Mouse (Mus musculus): ENCODE results near the gene Atoh8. TPM values are rescaled to one million over a fixed set of nuclear protein-coding genes. Genes with fewer than 3 reads are reported as not detected.

The Atoh8 gene
- total RNA-seq, 2 experiments from 2014 or later, result 0.22 to 0.51 TPM

DNA sequence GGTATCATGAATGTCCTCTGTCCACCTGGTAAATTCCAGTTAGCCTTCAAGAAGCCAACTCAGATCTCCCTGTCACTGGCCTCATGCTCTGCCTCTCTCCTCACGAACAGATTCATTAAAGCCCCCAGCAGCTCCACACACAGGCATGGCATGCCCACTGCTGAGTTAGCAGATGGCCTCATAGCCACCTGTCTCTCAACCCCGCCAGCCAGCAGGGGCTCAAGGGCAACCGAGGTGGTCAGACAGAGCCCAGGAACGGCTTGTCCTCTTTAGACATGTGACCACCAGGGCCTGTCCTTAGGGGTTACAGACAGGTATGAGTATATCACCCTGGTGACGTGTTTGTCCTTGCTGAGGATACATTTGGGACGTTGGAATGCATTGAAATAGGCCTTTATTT, 19.9 kb upstream of the Atoh8 start:
- ATAC-seq (ENCODE audit: poor library complexity, severe bottlenecking), result no peak

DNA sequence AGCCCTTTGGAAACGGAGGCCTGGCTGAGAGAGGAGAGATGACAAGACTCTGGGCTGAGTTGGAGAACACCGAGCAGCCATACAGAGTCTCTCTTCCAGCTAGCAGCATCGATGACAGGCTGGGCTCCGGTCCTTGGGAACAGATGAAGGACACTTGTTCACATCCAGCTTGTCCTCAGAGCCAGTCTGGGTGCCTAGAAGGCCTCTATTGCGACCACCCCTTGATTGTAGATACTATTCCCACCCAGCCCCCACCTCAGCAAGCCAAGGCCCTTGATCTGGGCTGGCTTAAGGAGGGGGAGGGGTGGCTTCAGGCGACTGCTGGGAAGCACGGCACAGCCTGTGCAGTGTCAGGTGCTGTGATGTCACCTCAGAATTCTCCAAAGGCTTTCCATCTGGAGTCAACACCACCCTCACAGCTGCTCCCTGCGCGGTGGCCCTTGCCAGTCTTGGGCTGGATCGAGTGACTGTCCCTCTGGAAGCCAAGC, 19.3 kb upstream of the Atoh8 start:
- no peak for ATAC-seq (ENCODE audit: poor library complexity, severe bottlenecking)

DNA sequence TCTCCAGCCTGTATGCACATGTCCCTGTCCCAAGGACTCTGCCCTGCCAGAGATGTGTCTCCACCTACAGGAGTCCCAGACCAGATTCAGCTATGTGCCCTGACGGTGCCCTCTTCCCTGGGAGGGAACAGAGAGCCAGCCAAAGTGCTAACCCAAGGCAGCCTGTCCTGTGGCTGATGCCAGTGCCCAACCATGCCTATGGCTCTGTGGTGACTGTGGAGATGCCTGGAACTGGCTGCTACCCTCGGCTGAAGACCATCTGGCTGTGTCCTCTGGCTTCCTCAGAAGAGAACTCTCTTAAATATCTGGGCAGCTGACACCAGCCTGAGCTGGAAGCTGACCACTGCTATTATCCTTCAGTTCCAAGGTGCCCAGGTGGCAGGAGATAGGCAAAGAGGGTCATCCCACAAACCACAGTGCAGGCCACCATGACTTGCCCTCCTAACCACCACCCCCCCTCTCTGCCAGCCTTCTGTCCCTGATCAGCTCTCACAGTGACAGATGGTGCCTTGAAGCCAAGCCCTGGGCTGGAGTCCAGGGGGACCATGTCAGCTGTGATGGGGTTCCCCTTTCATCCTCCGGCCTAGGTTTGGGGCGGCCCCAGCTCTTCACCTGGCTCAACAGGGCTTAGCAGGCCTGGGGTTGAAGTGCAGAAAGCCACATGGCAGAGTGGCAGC, 18.7 kb upstream of the Atoh8 start:
- 0 out of 2 replicates have a peak, but pooled peaks have one; percentile 21 for ATAC-seq (ENCODE audit: poor library complexity, severe bottlenecking)

DNA sequence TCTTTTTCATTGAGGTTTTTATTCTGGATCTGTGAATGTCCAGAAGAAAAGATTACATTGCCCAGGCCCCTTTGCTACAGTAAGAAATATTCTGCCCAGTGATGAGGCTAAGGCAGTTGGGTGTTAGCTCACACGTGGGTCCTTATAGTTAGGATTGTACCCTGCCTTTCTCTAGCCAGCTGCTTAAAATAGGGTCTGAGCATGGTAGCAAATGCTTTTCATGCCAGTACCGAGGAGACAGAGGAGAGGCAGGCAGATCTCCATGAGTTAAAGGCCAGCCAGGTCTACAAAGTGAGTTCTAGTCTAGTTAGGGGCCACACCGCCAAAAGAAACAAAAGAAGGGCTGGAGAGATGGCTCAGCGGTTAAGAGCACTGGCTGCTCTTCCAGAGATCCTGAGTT, 17.8 kb upstream of the Atoh8 start:
- no peak for ATAC-seq (ENCODE audit: poor library complexity, severe bottlenecking)

DNA sequence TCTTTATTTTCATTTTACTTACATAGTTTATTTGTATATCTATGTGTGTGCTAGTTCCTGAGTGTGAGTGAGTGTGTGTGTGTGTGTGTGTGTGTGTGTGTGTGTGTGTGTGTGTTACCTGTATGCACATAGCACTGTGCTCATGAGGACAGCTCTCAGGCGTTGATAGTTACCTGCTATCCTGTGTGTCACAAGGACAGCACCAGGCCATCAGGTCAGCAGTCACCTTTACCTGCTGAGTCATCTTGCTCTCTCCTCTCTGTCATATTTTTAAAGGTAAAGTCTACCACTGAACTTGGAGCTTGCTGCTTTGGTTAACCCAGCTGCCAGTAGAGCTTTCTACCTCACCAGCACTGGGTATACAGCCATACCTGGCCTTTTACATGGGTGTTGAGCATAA, 17.1 kb upstream of the Atoh8 start:
- no peak for ATAC-seq (ENCODE audit: poor library complexity, severe bottlenecking)

DNA sequence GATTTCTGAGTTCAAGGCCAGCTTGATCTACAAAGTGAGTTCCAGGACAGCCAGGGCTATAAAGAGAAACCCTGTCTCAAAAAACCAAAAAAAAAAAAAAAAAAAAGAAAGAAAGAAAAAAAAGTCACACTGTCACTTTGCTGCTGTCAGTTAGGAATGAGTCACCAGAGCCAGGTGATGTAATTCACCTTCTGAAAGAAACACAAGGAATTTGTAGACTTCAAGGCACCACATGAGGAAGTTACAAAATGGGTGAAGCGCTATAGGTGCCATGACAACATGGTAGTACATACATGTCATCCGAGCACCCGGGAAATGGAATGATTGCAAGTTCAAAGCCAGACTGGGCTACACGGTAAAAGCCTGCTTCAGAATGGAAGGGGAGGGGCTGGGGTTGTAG, 14.6 kb upstream of the Atoh8 start:
- peak; percentile 45; the same call in 1 of the 2 replicates for ATAC-seq (ENCODE audit: poor library complexity, severe bottlenecking)

DNA sequence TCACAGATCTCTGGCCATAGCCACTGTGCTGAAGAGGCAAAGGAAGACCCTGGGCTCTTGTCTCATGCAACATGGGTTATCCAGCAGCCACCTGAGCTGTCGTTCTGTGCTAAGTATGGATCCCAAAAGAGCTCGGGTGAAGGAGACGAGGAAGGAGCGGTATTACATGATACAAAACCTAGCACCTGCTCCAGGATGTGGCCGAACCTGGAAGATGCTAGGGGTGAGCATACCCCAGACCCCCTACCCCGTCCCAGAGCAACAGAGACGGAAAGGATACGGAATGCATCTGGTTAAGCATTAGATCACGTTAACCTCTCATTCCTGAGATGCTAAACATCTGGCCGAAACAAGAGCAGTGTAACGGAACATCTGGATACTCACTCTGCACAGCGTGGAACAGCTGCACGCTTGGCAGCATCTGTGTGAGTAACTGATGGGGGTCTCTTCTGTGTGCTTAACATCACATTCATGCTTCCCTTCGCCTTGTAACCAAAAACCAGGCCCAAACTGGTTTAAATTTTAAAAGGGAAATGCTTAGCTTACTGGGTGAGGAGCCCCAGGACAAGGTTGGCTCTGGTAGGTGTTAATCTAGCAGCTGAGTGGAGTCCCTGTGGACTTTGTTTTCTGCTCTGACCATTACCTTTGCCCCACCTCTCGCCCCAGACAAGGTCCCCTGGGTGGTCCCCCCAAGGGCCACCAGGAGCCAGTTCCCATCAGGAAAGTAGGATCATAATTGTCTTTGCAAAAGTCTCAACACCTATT, 13.0 kb upstream of the Atoh8 start:
- ATAC-seq (ENCODE audit: poor library complexity, severe bottlenecking), result no peak

DNA sequence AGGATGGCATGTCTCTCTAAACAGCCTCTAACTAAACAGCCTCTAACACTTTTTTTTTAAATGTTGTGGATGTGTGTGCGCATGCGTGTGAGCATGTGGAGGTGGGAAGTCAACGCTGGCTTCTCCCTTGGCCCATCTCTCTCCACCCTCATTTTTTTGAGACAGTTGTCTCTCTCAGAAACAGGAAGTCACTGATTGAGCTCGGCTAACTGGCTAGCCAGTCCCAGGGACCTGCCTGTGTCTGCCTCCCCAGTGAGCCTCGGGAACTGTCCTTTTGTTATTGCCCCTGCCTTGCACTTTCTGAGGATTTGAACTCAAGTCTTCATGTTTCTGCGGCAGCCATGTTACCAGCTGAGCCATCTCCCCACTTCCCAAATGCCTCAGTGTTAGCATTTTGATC, 10.9 kb upstream of the Atoh8 start:
- peak; percentile 43; the same call in 1 of the 2 replicates for ATAC-seq (ENCODE audit: poor library complexity, severe bottlenecking)

DNA sequence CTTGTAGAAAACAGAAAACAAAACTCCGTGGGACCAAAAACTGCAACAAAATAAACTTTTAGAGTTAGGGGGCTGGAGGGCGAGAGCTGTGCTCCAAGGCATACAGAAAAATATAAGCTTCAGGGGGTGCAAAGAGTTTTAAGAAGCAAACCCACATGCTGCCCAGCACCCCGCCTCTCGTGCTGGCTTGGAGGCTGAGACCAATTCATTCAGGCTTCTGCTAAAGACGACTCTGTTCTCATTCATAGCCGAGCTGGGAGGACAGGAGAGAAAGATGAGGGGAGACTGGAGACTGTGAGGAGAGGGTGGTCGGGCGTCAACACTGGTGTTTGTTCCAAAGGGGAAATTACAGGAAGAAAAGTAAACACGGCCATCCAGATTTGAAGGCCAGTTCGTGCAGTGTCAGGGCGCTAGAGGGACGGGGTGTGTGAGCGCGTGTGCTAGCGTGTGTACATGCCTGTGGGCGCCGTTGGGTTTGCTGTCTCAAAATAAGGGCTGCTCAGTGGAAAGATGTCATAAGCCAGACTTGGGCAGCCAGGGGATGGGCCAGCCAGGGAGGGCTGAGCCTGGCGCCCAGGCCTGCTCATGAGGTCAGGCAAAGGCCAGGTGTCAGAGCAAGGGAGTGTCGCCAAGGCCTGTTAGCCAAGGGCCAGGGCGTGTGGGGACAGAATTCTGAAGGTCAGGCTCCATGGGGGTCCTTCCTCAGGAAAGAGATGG, 9.3 kb upstream of the Atoh8 start:
- ATAC-seq (ENCODE audit: poor library complexity, severe bottlenecking), result no peak

DNA sequence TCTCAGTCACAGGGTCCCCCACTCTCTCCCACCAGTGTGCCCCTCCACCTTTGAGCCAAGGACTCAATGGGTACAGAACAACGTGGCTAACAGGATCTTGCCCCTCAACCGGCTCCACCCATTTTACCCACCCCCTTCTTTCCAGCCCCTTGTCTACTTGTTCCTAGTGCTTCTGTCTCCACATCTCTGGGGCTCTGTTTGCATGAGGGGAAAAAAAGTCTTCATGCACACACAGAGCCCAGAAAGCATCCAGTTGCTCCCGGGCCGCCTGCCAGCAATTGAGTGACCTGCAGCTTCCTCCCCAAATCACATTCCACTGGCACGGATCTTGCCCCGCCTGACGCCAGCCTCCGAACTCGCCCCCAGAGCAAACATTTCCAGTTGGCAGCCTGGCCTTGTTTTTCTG, 8.8 kb upstream of the Atoh8 start:
- no peak for ATAC-seq (ENCODE audit: poor library complexity, severe bottlenecking)

DNA sequence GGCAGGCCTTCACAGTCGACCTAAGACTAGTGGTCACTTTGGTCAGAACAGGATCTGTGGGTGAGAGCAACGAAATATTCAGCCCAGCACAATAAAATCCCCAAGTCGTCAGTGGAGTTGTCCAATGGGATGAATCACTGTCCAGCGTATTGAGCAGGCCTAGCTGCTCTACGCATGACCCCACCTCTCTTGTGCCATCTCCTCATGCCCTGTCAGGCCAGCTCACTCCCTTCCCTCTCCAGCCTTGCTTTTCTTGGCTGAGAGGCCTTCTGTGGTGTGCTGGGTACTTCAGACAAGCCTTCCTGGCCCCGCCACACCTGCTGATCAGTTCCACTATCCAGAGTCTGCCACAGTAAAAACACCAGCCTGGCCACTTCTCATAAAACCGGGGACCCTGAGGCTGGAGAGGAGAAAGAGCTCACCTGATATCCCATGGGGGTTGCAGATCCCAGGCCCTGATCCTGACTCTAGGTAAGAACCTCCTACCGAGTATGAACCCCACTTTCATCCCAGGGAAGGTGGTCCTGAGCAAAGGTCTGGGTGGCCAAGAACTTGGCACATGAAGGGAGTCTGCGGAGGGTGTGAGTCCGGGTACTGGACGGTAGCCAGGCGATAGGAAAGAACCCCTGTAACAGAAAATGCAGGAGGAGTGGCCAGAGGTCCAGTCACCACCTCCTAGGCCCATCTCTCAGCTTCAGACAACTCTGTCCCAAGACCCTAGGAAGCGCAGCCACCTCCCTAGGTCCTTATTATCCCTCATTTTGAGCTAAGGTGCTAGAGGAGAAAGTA, 7.3 kb upstream of the Atoh8 start:
- no peak for ATAC-seq (ENCODE audit: poor library complexity, severe bottlenecking)

DNA sequence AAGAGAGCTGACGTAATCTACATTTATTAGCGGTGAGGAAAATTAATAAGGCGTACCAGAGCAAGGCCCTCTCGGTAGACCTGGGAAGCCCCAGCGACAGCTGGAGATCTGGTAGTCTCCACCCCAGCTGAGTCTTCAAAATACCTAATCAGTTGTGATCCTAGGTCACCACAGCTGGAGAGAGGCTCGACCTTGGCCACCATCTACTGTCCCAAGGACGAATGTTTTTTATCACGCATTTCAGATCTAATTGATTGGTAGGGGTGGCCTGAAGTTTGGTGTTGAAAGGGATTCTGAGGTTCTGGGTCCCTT, 6.4 kb upstream of the Atoh8 start:
- ATAC-seq (ENCODE audit: poor library complexity, severe bottlenecking), result no peak

DNA sequence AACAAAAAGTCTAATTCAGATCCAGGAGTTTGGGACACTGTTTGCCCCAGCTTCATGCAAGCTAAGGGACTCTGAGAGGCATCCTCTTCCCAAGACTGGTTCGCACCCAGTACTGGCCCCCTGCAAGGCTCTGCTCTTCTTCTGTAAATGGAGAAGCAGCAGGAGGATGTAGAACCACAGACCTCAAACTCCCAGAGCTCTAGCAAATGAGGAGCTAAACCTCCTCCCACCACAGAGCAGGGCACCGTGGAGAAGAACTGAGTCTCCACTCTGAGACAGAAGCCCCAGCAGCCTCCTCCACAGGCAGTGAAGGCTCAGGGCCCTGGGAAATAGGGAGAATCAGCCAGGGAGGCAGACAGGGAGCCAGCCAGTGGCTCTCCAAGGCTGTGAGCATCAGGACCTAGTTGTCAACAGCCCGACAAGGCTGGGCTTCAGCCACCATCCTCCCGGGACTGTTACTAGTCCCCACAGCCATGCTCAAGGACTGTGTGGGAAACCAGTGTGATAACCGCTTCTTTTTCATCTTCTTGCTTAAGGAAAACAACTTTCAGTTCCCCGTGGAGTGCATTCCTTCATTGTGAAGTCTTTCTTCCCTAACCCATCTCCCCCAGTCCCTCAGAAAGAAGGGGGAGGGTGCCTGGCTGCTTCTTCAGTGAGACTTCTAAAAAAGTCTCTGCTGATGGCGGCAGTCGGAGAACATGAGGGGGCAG, 5.9 kb upstream of the Atoh8 start:
- ATAC-seq (ENCODE audit: poor library complexity, severe bottlenecking), result peak; percentile 29; the same call in 1 of the 2 replicates

DNA sequence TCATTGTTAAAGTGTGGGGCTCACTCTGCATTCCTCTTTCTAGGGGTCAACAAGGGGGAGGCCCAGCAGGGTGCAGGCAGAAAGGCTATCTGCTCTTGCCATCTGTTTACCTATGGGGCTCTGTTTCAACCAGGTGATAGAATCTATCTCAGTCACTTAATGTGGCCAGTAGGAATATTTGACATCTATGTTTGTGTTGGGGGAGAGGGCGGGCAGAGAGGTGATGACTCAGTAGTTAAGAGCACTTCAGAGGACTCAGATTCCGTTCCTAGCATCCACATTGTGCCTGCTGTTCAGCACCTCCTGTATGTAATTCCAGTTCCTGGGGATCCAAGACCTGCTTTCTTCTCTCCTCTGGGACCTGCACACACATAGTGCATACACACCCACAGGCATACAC, 4.7 kb upstream of the Atoh8 start:
- ATAC-seq (ENCODE audit: poor library complexity, severe bottlenecking), result no peak

DNA sequence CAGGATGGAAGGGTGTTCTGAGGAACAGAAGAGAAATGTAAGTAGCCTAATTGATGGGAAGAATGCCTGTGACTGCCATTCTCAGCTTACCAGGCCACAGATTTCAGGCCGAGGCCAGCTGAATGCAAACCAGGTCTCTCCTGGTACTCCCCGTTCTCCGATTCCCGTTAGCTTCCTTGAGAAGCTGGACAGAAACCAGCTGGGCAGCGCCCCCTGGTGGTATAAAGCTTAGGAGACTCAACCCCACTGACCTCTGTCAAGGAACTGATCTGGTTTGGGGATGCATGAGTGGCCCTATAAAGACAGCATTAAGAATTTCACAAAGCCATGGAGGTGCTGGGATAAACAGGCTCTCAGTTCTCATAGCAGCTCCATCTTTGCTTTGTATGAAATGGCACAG, 1.7 kb upstream of the Atoh8 start:
- ATAC-seq (ENCODE audit: poor library complexity, severe bottlenecking), result peak; percentile 58

DNA sequence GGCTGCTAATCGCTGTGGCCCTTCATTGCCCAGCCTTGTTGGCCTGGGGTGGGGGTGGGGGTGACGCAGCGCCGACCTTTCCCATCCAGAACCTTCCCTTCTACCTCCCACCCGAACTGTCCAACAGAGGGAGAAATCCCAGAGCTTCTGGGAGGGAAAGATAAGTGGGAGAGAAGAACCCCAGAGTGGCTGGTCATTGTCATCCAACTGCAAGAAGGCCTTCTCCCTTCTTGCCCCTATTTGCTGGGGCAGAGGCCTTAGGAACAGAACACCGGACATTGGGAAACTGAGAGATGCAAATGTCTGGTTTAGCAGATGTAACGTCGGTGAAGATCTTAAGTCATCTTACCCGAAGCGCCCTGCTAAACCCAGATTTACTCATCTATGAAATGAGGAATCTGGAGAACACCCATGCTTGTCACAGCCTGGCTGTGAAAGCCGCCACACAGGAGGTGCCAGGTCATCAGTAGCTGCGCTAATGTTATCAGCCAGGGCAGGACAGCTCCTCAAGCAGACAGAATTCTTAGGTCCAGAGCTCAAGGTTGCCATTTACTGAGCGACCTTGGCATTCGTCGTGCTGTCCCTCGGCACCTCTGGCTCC, 530 bp upstream of the Atoh8 start:
- no peak for ATAC-seq (ENCODE audit: poor library complexity, severe bottlenecking)

DNA sequence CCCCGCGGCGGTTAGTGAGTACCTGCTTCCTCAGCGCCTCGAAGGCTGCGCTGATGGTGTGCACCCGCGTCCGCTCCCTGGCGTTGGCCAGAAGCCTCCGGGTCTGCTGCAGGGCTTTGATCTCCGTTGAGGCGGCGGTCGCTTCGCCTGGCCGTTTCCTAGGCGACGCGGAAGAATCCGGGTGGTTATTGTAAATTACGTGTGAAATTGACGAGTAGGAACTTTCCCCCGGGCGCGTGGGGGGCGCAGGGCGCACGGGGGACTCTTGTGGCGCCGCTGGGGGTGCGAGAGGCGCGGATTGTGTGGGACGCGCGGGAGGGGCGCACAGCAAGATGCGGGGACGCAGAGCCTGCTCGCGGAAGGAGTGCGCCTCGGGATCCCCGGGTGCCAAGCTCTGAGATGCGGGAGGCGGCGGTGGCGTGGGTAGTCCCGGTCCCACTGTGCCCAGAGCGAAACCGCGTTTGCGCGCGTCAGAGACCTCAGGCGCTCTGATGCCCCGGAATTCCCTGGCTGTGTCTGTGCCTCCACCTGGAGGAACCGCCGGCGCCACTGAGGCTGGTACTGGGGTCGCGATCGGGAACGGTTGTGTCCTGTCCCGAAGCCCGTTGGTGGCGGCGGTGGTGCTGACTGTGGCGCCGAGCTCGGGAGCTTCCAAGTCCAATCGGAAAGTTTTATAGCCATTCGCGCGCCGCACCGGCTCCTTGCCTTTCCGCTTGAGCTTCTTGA, 842 bp downstream of the Atoh8 start:
- no peak for ATAC-seq (ENCODE audit: poor library complexity, severe bottlenecking)

DNA sequence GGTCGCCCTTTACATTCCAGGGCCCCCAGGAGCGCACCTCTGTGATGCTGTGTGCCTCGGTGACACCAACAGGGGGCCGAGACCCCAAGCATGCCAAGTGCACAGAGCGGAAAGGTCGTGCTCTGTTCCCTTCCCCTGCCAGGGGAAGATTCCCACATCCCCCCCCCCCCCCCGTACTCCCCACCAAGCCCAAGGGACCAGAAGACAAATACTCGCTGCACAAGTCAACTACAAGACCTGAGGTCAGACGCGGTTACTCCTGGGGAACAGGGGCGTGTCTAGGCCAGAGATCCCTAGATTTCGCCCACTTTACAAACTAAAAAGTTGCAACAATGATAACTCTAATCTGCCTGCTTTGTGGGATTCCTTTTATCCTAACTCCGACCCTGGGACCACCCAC, 1.4 kb downstream of the Atoh8 start:
- no peak for ATAC-seq (ENCODE audit: poor library complexity, severe bottlenecking)

DNA sequence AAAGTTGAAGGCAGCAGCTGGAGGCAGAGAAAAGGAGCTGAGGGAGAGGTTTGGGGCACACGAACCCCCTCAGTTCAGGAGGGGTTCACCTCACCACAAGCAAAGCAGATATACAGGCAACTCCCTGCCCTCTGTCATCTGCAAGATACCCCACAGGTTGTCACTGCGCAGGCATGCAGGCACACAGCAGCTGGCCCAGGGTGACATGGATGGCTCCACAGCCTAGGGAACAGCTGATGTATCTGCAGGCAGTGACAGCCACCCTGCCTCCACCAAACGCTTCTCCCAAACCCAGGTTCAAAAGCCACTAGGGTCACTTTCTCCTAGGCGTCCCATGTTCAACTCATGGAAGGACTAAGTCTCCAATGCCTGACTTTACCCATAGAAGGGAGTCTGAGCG, 2.5 kb downstream of the Atoh8 start:
- ATAC-seq (ENCODE audit: poor library complexity, severe bottlenecking), result no peak

Data from megakaryocyte, adult 5-6 weeks (primary cell).